Mouse (Mus musculus) cerebellum, adult 2 months (tissue): Measurements from ENCODE around the gene Zfp54.
"Not testable (repeated sequence)": the region's sequence is repeated elsewhere in the genome, so short reads cannot be mapped to it uniquely, and the experiment has no call there.

Experiments used
- CTCF ChIP-seq: fragments of 200-500 bp; IDR thresholded peaks from 2 replicates; pipeline ENCODE4 v1.5.1; 2011; ENCODE audit warnings: low read depth, mild to moderate bottlenecking, control low read depth, low read length, moderate library complexity, borderline replicate concordance; ENCODE audit not compliant: insufficient read depth
- POLR2A ChIP-seq: fragments of 200-500 bp; IDR thresholded peaks from 2 replicates; pipeline ENCODE4 v1.6.1; 2011; ENCODE audit warnings: low read length, control low read depth, borderline replicate concordance; ENCODE audit not compliant: insufficient read depth

DNA sequence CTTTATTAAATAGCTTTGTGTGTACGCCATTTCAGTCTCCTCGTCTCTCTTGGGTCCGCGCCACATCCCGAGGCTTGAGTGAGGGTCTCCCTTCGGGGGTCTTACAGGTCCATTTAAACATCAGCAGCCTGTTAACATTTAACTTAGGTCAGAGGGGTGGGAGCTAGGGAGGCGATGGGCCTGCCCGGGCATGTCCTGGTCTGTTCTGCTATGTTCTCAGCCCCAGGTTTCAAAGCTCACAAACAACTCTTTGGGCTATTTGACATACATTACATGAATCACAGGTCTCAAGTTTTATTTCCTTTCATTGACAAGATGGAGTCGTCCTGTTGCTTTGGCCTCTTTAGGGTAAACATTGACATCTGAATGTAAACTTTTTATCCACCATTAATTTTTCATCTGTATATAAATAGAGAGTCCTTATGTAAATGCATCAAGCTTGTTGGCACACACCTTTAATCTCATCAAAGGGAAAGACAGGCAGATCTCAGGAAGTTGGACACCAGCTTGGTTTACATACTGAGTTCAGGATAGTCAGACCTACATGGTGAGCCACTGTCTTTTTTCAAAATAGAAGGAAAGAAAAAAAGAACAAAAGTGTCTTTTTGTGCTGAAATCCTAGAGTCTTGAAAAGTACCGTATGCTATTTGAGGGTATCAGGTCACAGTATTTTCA is 55.2 kb downstream of the Zfp54 start:
- TF ChIP-seq POLR2A, CTCF: not testable (repeated sequence)
